Mouse (Mus musculus): ENCODE measurements around the gene Atp8b4.

The Atp8b4 gene

DNA sequence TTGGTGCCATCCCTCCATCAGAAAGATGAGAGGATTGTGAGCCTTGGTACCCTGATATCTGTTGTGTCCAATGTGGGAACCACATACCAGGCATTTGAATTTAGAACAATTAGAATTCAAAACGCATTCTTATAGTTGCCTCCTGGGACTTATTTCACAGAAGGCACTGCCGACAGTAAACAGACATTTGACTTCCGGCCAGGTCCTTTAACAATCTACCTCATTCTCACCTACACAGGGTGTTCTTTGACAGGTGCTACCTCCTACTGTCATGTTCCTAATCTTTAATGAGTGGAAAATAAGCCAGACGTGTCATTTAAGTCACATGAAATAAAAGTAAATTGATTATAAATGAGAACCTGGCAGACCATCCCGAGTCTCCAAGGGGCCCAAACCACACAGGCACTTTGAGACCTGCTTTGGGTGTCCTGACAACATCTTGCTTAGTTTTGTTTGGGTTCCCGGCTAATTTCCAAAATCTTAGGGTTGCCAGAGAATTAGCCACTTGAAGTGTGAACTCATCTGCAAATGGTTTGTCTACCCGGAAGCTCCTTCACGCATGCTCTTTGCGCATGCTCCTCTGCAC, 67.9 kb downstream of the Atp8b4 start:
- no peak for DNase-seq

DNA sequence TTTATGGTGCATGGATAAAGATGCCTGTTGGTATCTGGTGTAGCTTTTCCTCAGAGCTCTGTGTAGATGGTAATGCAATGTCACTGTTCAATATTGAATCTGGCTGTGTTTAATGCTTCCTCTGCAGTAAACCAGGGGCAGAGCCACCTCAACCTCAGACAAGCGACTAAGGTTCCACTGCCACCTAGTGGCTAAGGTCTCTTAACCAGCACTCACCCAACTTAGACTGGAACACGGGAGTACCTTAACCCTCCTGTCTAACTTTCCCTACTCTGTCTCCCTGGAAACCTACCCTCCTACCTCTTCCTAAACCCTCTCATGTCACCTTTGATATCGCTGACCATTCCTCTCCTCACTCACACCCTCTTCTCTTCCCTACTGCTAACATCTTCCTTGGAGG, 71.2 kb downstream of the Atp8b4 start:
- DNase-seq, result peak; percentile 38 to 39

DNA sequence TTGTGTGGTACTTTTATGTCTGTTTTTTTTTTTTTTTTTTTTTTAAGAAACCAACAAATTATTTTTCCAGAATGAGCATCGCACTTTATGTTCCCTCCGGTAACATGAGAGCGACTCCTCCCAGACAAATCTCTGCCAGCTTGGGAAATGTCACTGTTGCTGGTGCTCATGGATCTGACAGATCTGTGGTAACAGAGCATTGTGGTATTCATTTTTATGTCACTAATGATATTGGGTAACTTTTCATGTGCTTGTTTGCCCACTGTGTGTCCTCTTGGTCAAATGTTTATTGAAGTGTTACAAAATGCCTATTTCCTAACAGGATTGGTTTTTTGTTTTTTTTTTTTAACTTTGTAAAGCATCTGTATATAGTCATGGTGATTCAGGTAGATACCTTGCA, 75.3 kb downstream of the Atp8b4 start:
- DNase-seq, result no peak

DNA sequence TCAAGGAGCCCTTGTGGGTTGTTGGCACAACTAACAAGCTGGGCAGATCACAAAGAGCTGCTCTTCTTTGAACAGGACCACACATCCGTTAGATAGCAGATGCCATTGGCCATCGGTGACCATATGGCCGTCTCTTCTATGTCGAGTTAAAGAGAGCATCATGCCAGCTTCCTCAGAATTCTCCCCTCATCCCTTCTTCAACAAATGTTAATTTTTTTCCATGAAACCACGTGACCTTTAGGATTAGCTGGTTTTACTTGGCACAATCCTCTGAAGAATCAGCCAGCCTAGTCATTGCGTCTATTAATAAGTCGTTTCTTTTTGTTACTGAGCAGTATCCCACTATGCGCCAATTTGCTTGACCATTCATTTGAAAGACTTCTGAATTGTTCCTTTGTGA, 75.8 kb downstream of the Atp8b4 start:
- DNase-seq, result peak in 1 of 2 experiments; percentile 5

- DNase-seq, result no peak
Observed at GRCm38 (mm10) chr2:126420901-126421300, 79.6 kb downstream of the Atp8b4 start.

DNA sequence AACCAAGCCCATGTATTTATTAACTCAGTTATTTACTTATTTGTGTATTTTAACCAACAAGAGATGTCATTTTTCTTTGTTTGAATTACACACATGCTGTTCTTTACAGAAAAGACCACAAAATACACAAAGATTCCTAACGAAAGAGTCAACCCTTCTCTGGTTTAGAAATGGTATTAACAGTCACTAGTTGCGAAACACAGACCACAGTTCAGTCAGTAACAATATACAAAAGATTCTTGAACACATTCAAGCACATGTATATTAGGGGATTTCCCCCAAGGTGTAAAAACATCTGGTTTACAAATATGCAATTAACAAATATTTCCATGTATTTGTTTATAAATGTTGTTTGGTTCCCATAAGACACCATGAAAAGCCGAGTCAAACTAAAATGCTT, 81.6 kb downstream of the Atp8b4 start:
- no peak for DNase-seq

DNA sequence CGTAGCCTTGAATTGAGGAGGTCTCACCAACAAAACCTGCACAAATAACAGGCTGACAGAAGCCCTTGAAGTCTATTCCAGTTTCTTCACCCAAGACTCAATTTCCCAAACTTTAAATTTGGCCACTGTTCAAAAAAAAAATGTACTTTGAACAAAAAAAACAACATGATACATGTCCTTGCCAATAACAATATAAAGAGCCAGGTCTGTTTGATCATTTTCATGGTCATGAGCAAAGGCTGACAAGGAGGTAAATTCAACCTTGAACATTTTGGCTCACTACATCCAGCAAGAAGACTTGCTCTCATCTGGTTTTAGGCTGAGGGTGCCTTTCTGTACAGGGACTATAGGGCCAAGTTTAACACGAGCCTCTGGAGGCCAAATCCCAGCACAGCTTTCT, 83.7 kb downstream of the Atp8b4 start:
- no peak for DNase-seq

DNA sequence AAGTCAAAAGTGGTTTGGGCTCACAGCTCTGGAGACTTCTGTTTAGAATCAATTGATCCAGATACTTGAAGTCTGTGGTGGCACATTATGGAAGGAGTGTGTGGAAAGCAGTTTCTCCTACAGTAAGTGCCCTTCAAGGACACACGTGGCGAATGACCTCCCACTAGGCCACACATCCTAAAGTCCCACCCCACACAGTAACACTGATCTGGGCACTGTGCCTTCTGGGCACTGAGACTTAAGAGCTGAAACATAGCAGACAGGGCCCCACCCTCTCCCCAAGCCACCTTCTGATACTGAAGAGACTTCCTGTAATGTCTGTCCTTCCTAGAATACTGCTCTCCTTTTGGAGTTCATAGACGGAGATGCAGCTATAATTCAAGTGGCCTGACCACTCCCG, 84.5 kb downstream of the Atp8b4 start:
- no peak for DNase-seq

GRCm38 (mm10) chr2:126412759-126413158, 87.7 kb downstream of the Atp8b4 start:
- DNase-seq, result no peak

- DNase-seq, result no peak
Observed at GRCm38 (mm10) chr2:126399454-126399853, 101.0 kb downstream of the Atp8b4 start.

- no peak for DNase-seq
Observed at GRCm38 (mm10) chr2:126399017-126399416, 101.5 kb downstream of the Atp8b4 start.

DNA sequence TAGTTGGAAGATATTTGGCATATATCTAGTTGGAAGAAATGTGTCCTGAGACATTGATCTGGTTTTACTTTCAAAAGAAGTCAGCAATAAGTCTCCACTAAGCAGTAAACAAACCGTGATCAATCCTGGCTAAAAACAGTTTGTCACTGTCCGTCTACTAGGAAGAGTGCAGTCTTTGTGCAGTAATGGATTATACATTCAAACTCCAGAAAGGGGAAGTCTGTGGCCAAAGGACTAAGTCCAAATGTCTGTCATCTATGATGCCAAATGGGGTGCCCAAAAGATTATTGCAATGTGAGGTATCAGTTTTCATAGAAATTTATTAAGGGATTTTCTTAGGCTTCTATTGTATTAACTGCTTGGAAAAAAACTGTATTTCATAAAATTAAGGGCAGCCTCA, 102.3 kb downstream of the Atp8b4 start:
- no peak for DNase-seq

DNA sequence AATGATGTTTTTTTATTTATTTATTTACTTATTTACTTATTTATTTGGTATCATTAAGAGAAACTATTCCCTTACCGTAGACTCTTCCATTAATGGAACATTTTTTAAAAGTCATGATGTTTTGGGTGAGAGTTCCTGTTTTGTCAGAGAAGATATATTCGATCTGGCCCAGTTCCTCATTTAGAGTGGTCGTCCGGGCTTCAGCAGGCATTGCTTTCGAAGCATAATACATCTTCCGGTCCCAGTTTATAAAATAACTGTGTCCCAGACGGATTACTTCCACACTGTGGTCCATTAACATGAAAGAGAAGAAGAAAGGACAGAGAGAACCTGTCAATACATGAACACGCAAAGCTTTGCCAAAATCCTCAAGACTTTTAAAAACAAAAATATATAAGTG, 103.0 kb downstream of the Atp8b4 start:
- DNase-seq, result no peak

DNA sequence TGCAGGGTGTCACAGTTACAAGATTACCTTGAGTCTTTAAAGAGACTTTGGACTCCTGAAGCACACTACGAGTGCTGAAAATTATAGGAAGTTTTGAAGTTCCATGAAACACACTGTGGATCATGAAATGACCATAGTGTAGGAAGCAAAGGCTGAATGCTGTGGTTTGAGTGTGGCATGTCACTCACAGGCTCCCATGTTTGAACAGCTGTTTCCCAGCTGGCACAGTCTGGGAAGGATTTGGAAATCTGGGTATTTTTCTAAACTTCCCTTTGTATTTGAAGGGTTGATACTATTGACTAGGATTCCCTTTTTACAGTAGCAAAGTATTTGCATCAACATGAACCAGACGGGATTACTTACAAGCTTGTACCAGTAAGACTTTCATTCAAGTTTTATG, 105.5 kb downstream of the Atp8b4 start:
- DNase-seq, result no peak

GRCm38 (mm10) chr2:126387458-126388037, 112.9 kb downstream of the Atp8b4 start:
- DNase-seq, result no peak

DNA sequence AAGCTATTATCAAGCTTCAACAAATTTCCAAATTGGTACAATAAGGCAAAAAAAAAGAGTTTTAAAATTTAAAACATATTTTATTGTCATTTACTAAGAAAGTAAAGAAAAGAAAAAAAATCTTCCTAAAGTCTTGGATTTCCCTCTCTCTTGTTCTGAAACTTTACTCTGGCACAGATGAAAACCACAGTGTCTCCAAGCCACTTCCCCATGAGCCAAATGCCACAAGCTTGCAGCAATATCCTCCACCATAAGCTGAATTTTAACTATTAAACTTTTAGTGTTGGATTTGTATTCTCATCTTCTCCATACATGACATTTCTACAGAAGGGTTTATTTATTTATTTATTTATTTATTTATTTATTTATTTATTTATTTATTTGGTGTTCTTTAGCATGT, 114.4 kb downstream of the Atp8b4 start:
- no peak for DNase-seq

DNA sequence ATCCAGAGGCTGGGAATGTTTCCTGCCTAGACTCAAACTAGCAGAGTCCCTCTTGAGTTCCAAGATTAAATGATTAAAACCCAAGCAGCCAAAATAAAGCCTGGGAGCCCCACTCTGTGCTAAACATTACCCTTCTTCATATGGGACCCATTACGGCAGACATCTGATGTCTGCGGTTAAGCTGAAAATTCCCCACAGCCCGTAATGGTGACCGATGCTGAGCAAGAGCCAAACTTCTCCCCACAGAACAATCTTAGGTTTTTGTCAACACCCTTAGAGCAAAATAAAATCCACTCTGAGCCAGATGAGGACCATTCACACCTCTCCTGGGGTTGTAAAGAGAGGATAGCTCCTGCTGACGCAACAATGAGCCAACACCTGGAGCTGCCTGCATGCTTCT, 120.2 kb downstream of the Atp8b4 start:
- no peak for DNase-seq

DNA sequence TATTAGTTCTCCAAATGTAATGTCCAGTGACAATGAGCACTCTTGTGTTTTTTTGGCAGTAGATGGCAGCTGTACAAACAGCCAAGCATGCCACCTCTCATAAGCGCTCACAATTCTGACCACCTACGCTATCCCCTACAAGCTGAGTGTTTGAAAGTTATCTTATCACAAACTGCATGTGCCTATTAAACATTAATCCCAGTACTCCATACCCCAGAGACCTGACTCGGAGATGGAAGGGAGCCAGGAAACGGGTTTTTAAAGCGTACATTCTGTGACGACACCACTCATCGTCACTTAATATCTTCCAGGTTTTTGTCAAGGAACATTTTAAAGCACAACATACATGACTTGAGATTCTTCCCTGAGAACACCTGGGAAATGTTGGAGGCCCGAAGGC, 128.8 kb downstream of the Atp8b4 start:
- no peak for DNase-seq

- no peak for DNase-seq
Observed at GRCm38 (mm10) chr2:126369815-126370214, 130.7 kb downstream of the Atp8b4 start.

DNA sequence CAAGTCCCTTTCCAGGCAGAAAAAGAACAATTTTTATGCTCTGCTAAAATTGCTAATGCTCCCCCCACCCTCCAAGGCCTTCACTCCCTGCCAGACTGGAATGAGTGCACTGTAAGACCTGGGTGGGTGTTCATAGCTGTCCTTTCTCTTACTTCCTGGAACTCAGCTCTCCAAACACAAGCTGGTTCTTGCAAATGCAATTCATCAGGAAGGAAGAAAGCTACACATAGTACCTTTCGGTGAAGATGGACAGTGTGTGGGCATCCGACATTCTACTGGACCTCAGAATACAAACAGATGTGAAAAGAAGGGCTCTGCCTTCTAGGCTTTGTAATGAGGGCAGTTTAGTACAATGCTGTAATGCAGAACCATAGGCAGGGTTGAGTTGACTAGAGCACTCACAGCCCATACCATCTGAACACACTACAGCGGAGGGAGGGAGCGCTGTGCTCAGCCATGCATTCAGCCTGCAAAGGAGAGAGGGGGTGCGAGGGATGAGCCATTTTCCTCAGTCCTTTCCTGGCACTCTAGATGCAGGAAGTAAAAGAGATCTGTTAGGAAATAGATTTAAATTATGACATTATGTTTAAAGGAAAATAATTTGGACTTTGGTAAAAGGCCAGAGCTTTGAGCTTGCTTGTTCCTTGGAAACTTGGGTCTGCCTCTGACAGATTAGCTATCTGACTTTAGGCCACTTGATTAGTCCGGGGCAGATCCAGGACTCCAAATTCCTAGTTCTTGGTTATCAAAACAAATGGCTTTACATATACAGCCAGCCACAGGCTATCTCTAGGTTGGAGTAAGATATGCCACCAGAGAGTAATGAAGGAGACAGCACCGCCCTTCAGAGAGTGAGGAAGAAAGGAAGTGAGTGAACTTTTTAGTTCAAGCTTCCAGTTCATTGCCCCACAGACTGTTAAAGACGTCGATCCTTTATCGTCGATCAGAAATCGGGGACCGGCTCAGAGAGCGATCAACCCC, 136.4 kb downstream of the Atp8b4 start:
- DNase-seq, result no peak

- DNase-seq, result peak; percentile 44 to 62
Observed at GRCm38 (mm10) chr2:126363050-126363744, 137.3 kb downstream of the Atp8b4 start.

- no peak for DNase-seq
Observed at GRCm38 (mm10) chr2:126361131-126361810, 139.2 kb downstream of the Atp8b4 start.

GRCm38 (mm10) chr2:126360688-126361087, 139.8 kb downstream of the Atp8b4 start:
- DNase-seq, result no peak
